Mouse (Mus musculus) brain, embryonic 14.5 days (tissue): ENCODE measurements around the gene Gys1. TPM values are rescaled to one million over a fixed set of nuclear protein-coding genes. Genes with fewer than 3 reads are reported as not detected.
"Not testable (repeated sequence)": the region's sequence is repeated elsewhere in the genome, so short reads cannot be mapped to it uniquely, and the experiment has no call there.

Experiments
- DNase-seq: peaks from one replicate; pipeline ENCODE4 v3.0.0-alpha.2; 2011; ENCODE audit warnings: low read depth
- CTCF ChIP-seq: fragments of 200-500 bp; IDR thresholded peaks from 2 replicates; pipeline ENCODE4 v1.5.1; 2012; ENCODE audit warnings: inconsistent platforms, mild to moderate bottlenecking, moderate library complexity, borderline replicate concordance; ENCODE audit not compliant: insufficient read depth, insufficient read length; ENCODE audit errors: extremely low read depth
- POLR2A ChIP-seq: fragments of 200-500 bp; IDR thresholded peaks from 2 replicates; pipeline ENCODE4 v1.6.1; 2012; ENCODE audit warnings: mild to moderate bottlenecking, inconsistent platforms, borderline replicate concordance; ENCODE audit not compliant: poor library complexity, insufficient read depth, insufficient read length, severe bottlenecking; ENCODE audit errors: extremely low read depth
- polyA plus RNA-seq: library from polyadenylated mRNA; depleted of rRNA; stranded (reverse); fragments of >200 nt; gene quantifications from 2 replicates; pipeline ENCODE4 v1.2.3, GENCODE M21; 2012; rRNA removed

Gene Gys1
- polyA plus RNA-seq, result 26.7 and 30.6 TPM in 2 replicates

DNA sequence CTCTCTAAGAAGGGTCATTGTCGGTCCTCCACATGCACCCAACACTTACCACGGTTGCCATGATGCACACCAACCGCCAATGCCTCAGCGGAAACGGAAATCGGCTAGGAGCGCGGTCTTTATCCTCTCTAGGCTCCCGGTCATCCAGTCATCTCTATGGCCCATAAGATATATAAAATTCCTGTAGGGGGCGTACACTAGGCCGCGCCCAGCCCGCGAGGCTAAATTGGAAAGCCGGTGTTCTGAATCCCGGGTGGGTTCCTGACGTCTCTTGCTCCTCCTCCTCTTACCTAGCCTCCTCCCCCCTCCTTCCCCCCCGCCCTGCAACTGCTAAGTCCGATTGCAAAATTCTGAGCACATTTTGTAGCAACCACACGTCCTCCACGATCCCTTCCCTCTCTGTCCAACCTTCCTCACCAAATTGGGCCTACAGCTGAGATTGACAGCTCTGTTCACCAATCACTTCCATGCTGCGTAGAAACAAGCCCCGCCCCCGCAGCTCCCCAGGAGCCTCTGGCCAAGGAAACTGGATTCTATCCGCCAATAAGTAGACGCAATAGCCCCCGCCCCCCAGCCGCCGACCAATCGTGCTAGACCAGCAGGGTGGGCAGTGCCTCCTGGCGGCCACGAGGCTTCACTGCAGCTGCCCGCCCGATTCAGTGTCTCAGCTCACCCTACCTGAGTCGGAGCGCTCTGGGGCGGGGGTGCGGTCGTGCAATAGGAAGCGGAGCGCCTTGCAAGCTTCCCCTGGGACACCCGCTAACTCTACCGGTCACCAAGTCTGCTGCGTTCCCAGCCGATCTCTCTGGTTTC is at the start of gene Gys1:
Gys1 (plus strand) TSS at position 642 of the 813 bp plus-strand sequence.
- TF ChIP-seq POLR2A, result peak; percentile 63; the same call in 1 of the 2 replicates
- TF ChIP-seq CTCF, result peak; percentile 99
- DNase-seq, result peak; percentile 100

DNA sequence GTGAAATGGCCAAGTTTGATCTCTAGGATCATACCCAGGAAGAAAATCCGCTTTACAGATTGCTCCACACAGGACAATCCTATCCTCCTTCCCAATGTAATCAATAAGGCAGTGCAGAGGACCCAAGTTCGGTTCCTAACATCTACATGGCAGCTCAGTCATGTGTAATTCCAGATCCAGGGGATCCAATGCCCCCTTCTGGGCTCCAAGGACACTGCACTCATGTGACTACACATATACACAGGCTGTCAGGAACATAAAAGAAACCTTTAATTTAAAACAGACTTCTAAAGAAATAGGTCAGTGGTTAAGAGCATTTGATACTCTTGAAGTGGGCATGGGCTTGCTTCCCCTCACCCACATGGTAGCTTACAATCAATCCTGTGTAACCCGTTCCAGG is 48.6 kb upstream of the Gys1 start:
- TF ChIP-seq CTCF, result peak; percentile 25; the same call in 1 of the 2 replicates
- TF ChIP-seq POLR2A, result no peak
- DNase-seq, result no peak

DNA sequence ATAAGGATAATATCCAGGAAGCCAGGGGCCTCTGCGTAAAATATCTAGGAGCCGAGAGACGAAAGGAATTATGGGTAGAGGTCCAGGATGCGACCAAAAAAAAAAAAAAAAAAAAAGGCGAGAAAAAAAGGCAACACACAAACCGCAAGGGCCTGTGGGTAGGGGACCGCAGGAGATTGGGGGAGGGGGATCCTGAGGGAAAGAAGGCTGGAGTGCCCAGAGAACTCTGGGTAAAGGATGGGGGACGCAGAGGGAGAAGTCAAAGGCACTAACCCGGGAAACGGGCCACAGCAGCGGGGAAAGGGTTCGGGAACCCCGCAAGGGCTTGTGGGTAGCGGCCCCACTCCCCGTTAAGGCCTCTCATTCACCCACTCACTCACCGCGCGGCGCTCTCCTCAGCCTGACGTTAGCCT is 39.5 kb upstream of the Gys1 start:
- TF ChIP-seq POLR2A (no peak), CTCF (no peak)
- DNase-seq, result peak; percentile 94

DNA sequence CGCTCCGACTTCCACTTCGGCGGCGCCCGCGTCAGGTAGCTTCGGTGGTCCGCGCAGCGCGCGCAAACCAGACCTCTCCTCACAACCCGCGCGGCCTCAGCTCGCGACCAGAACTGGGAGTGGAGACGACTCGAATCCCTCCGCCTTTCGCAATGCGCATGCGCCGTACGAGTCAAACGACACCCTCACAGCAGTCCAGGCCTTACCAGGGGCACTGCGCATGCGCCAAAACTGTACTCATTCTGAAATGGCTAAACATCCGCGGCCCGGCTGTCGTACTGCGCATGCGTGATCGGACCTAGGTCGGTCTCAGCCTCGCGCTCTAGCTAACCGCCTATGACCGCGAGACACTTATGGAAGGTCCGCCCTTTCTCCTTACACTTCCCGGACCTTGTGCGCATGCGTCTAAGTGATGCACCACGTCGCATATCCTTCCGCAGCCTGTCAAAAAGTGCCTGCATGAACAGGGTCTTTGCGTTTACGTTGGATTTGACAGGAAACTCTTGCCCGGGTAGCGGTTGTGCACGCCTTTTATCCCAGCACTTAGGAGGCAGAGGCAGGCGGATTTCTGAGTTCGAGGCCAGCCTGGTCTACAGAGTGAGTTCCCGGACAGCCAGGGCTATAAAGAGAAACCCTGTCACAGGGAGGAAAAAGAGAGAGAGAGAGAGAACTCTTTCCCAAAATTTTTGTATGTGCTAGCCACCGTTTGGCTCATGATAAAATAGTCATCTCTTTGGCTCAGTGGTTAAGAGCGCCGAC is 38.9 kb upstream of the Gys1 start, which contains the start of gene Snrnp70:
Snrnp70 (minus strand) TSS at position 165 of the 759 bp plus-strand sequence.
- TF ChIP-seq CTCF (no peak), POLR2A (peak; percentile 92)
- DNase-seq, result peak; percentile 100

DNA sequence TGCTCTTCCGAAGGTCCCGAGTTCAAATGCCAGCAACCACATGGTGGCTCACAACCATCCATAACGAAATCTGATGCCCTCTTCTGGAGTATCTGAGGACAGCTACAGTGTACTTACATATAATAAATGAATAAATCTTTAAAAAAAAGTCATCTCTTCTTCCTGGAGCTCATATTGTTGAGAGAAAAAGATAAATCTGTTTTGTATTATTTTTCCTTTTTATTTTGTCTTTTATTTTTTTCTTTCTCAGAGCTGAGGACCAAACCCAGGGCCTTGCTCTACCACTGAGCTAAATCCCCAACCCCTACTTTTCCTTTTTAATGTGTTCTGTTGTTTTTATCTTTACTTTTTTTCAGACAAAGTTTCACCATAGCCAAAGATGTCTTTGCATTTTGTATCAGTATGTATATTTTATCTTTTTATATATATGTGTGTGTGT is 38.3 kb upstream of the Gys1 start:
- not testable (repeated sequence) for DNase-seq

DNA sequence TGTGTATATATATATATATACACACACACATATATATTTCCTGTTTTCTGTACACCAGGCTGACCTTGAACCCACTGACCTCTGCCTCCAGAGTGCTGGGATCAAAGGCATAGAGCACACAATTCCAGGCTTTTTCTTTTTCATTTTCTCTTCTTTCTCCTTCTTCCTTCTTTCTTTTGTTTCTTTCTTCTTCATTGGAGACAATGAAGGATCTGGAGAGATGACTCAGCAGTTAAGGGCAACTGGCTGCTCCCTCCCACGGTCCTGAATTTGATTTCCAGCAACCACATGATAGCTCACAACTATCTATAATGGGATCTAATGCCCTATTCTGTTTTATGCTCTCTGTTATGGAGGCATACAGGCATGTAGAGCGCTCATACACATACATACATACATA is 37.9 kb upstream of the Gys1 start:
- DNase-seq, result no peak
- TF ChIP-seq CTCF, result no peak
- TF ChIP-seq POLR2A, result no peak

DNA sequence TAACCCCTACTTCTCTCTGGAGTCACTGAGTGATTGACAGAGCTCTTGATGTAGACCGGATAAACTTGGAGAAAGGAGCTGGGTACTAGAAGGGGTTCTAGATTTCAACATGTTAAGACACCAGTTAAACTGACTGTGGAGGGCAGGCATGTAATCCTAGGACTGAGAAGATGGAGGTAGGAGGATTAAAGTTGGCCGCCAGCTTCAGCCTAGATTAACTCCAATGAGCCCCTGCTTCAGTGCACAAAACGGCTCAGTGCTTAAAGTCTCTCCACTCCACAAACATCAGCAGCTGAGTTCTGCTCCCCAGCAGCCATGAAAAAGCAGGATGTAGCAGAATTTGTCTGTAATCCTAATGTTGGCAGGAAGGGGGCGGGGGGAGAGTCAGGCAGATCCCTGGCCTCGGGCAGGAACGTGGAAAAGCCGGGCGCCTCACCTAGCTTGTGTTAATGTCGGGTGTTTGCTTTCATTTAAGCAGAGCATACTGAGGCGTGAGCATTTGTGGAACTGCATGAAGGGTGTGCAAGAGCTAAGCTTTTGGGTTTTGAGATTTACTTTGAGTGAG is 33.0 kb upstream of the Gys1 start:
- no peak for DNase-seq
- no peak for TF ChIP-seq CTCF
- no peak for TF ChIP-seq POLR2A

DNA sequence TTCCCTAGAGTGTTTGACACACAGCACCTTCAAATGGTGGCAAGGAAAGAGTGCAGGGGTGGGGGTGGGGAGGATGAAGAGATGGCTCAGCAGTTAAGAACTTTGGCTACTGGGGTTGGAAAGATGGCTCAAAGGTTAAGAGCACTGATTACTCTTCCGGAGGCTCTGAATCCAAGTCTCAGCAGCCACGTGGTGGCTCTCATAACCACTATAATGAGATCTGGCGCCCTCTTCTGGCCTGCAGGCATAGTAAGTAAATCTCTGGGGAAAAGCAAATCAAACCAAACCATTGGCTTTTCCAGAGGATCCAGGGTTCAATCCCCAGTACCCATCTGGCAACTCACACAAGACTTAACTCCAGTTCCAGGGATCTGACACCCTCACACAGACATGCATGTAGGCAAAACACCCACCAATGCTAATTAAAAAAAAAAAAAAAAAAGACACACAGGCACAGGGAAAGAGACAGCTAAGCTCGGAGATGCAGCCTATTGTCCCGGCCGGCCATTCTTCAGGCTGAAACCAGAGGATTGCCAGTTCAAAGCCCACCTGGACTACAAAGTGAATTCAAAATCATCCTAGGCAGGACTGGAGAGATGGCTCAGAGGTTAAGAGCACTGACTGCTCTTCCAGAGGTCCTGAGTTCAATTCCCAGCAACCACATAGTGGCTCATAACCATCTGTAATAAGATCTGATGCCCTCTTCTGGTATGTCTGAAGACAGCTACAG is 30.9 kb upstream of the Gys1 start:
- TF ChIP-seq POLR2A, result no peak
- TF ChIP-seq CTCF, result peak; percentile 56; the same call in 1 of the 2 replicates

DNA sequence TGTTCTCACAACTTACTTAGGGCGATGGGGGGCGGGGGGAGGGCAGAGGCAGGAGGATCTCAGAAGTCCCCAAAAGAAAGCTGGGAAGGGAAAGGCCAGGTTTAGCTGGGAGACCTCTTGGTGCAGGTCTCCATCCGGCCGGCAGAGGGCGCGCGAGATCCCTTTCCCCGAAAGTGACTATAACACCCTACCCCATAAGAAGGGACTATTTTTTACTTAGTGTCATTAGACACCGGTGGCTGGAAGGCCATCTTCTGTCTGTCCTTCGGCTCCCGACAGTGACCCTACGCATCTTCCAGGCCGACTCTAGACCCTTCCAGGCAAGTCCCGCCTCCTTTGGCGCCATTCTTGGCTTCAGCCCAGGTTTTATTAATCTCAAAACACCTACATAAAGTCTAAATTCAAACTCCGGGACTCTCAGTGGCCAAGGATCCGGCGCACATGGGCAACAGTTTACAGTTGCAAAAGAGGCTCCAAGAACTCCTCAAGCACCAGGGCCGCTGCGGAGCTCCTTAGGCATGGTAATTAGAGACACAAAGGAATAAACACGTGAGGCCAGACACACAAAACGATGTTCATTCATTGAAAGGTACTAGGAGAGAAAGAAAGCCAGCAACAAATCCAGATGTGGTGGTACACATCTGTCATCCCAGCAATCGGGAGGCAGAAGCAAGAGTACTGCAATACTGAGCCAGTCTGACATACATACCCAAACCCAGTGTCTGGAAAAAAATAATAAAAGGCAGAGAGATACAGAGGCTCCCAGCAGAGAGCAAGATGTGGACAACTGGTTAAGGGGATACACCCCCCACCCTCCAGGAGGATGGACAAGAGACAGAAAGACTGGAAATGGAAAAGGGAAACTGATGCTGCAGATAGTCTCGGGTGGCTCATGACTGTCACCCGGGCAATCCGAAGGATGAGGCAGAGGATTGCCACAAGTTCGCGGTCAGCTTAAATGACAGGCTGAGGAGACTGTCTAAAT is 29.3 kb upstream of the Gys1 start, which contains the start of gene Kcna7:
Kcna7 (plus strand) TSS at position 563 of the 985 bp plus-strand sequence.
- peak; percentile 26 for DNase-seq
- TF ChIP-seq POLR2A, result no peak
- peak; percentile 93 for TF ChIP-seq CTCF

More for the DNA sequence above, 30.9 kb upstream of the Gys1 start:
- DNase-seq, result peak; percentile 69
